Mouse (Mus musculus): ENCODE measurements around the gene Ngef.

DNA sequence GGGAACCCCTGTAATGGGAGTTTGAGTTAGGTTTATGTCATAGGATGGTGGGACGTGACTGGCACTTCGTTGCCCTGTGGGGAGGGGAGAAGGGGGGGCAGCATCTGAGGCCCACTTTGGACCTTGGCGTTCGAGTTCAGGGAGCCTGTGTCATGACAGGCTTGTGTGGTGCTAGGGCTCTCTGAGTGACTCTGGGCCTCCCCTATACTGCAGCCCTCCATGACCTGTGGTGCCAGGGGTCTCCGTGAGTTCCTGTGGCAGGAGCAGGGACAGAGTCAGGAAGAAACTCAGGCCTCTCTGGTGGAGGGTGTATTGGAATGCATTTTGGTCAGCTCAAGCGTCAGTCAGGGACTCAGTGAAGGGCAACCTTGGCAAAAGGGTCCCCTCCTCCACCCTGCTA lies 47.0 kb upstream of the Ngef start:
- no peak for TF ChIP-seq CTCF (IDR thresholded peaks at IDR 0.05)
- no peak for TF ChIP-seq EP300 (IDR thresholded peaks at IDR 0.05)
